Mouse (Mus musculus): ENCODE data around the gene Masp1.

- TF ChIP-seq CTCF (conservative IDR thresholded peaks at IDR 0.05; ENCODE audit: low read length) = no peak
- no peak for TF ChIP-seq POU5F1 (IDR thresholded peaks at IDR 0.05; ENCODE audit: borderline replicate concordance, low read length)
- no peak for TF ChIP-seq NANOG (IDR thresholded peaks at IDR 0.05; ENCODE audit: borderline replicate concordance, low read length)
Observed at GRCm38 (mm10) chr16:23521092-23521491, 477 bp upstream of the Masp1 start.
